Mouse (Mus musculus) erythroblast, embryonic 14.5 days (primary cell): ENCODE measurements around the gene Wdr20.

Experiments
- GATA1 ChIP-seq: IDR thresholded peaks from 2 replicates; pipeline ENCODE4 v1.6.1; 2012; ENCODE audit warnings: low read length, inconsistent platforms, mixed read lengths
- TAL1 ChIP-seq: IDR thresholded peaks from 3 replicates; pipeline ENCODE4 v1.6.1; 2012; ENCODE audit warnings: low read length, inconsistent platforms, mixed read lengths

GRCm38 (mm10) chr12:110830293-110831024, 92.7 kb downstream of the Wdr20 start:
- TF ChIP-seq TAL1: no peak
- no peak for TF ChIP-seq GATA1
